Mouse (Mus musculus): ENCODE results near the gene Pias4. TPM values are rescaled to one million over a fixed set of nuclear protein-coding genes. Genes with fewer than 3 reads are reported as not detected.
"Not testable (repeated sequence)": the region's sequence is repeated elsewhere in the genome, so short reads cannot be mapped to it uniquely, and the experiment has no call there.

Pias4 gene
- total and polyA plus RNA-seq, 2 experiments: 8.9 to 17.8 TPM

GRCm38 (mm10) chr10:81189821-81190220 is 22.1 kb upstream of the Pias4 start:
- Histone ChIP-seq H3K27me3 (ENCODE audit: control insufficient read depth, insufficient read depth, low read length) (no peaks in the 10 kb centered on the region), H3K4me1 (ENCODE audit: control insufficient read depth, insufficient read depth, low read length) (peaks cover 6% of the 10 kb centered on the region), H3K4me3 (ENCODE audit: insufficient read depth, low read depth, low read length) (no peak overlapping the region), H3K9ac (ENCODE audit: low read depth, low read length) (no peak overlapping the region), H3K79me2 (ENCODE audit: control insufficient read depth, insufficient read depth, low read length) (no peaks in the 10 kb centered on the region; the same call in 1 of the 2 replicates), H3K36me3 (ENCODE audit: control insufficient read depth, insufficient read depth, low read length) (no peaks in the 10 kb centered on the region), H3K27ac (replicated peaks; ENCODE audit: insufficient read depth, low read depth, low read length) (no peak overlapping the region)
- no peak for TF ChIP-seq POLR2A (IDR thresholded peaks at IDR 0.05; ENCODE audit: extremely low read depth, insufficient read depth, low read length)
- no peak for DNase-seq (ENCODE audit: extremely low read depth, low read depth, low spot score)
- WGBS: 93% methylated on average over 26 of the region's 26 CpGs

DNA sequence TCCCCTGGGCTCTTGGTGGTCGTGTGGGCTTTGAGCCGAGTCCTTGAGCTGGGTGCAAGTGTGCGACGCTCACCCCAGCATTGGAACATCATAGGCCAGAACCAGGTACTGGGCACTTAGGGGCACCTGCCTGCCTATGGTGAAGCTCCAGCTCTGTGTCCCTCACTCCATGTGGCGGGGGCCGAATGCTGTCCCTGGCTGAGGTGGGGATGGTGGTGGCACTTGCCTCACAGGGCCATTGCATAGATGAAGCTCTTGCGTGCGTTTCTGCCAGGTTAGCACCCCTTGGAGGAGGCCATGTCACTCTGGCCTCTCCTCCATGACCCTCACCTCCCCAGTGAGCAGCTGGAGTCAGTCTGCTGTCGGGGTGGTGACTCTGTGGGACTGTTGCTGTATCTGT is 19.4 kb upstream of the Pias4 start:
- H3K36me3 ChIP-seq (ENCODE audit: control insufficient read depth, insufficient read depth, low read length): peaks cover 2% of the 10 kb centered on the region; the same call in 1 of the 2 replicates
- no peak overlapping the region for H3K9ac ChIP-seq (ENCODE audit: low read depth, low read length)
- WGBS: 97% methylated on average over 9 of the region's 9 CpGs
- TF ChIP-seq POLR2A (IDR thresholded peaks at IDR 0.05; ENCODE audit: extremely low read depth, insufficient read depth, low read length): no peak
- TF ChIP-seq CTCF (IDR thresholded peaks at IDR 0.05; ENCODE audit: low read depth, low read length): no peak
- DNase-seq (ENCODE audit: extremely low read depth, low read depth, low spot score): no peak
- no peak overlapping the region for H3K27ac ChIP-seq (replicated peaks; ENCODE audit: insufficient read depth, low read depth, low read length)
- H3K4me1 ChIP-seq (ENCODE audit: control insufficient read depth, insufficient read depth, low read length): peaks cover 11% of the 10 kb centered on the region
- no peak overlapping the region for H3K4me3 ChIP-seq (ENCODE audit: insufficient read depth, low read depth, low read length)
- H3K27me3 ChIP-seq (ENCODE audit: control insufficient read depth, insufficient read depth, low read length): no peaks in the 10 kb centered on the region
- H3K79me2 ChIP-seq (ENCODE audit: control insufficient read depth, insufficient read depth, low read length): peaks cover 9% of the 10 kb centered on the region; the same call in 1 of the 2 replicates

- no peak overlapping the region for H3K4me3 ChIP-seq (ENCODE audit: insufficient read depth, low read depth, low read length)
- no peak overlapping the region for H3K9ac ChIP-seq (ENCODE audit: low read depth, low read length)
- WGBS: 66% methylated on average over 4 of the region's 4 CpGs
- H3K4me1 ChIP-seq (ENCODE audit: control insufficient read depth, insufficient read depth, low read length): peaks cover 6% of the 10 kb centered on the region
- H3K27ac ChIP-seq (replicated peaks; ENCODE audit: insufficient read depth, low read depth, low read length): no peak overlapping the region
- H3K27me3 ChIP-seq (ENCODE audit: control insufficient read depth, insufficient read depth, low read length): no peaks in the 10 kb centered on the region
- H3K36me3 ChIP-seq (ENCODE audit: control insufficient read depth, insufficient read depth, low read length): peaks cover 22% of the 10 kb centered on the region
- TF ChIP-seq CTCF (IDR thresholded peaks at IDR 0.05; ENCODE audit: low read depth, low read length) (no peak), POLR2A (IDR thresholded peaks at IDR 0.05; ENCODE audit: extremely low read depth, insufficient read depth, low read length) (no peak)
- peaks cover 9% of the 10 kb centered on the region; the same call in 1 of the 2 replicates for H3K79me2 ChIP-seq (ENCODE audit: control insufficient read depth, insufficient read depth, low read length)
- no peak for DNase-seq (ENCODE audit: extremely low read depth, low read depth, low spot score)
These were observed 17.0 kb upstream of the Pias4 start for GRCm38 (mm10) chr10:81184765-81185164.

DNA sequence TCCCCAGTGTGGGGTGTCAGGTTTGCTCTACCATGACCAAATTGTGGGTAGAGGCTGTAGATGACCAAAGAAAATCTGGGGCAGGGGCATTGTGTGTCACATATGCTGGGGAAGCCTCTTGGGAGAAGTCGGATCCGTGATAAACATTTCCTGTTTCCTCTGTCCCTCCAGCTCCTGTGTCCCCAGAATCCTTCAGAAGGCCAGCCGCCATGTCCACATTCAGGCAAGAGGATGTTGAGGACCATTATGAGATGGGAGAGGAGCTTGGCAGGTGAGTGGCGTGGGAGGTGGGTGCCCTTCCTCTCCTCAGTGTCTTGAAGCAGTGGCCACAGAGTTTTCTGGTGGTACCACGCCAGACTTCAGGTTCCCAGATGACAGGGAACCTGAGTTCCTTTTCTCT is 16.1 kb upstream of the Pias4 start, which contains the start of gene 4930442H23Rik:
Gene 4930442H23Rik (minus strand): TSS at position 45 of the 400 bp plus-strand sequence.
- H3K79me2 ChIP-seq (ENCODE audit: control insufficient read depth, insufficient read depth, low read length): peaks cover 9% of the 10 kb centered on the region; the same call in 1 of the 2 replicates
- DNase-seq (ENCODE audit: extremely low read depth, low read depth, low spot score): no peak
- H3K27me3 ChIP-seq (ENCODE audit: control insufficient read depth, insufficient read depth, low read length): no peaks in the 10 kb centered on the region
- H3K9ac ChIP-seq (ENCODE audit: low read depth, low read length): peak within 1 kb of the TSS; percentile 76
- H3K36me3 ChIP-seq (ENCODE audit: control insufficient read depth, insufficient read depth, low read length): peaks cover 32% of the 10 kb centered on the region
- peak within 1 kb of the TSS; percentile 64 for H3K27ac ChIP-seq (replicated peaks; ENCODE audit: insufficient read depth, low read depth, low read length)
- TF ChIP-seq CTCF (IDR thresholded peaks at IDR 0.05; ENCODE audit: low read depth, low read length) (no peak), POLR2A (IDR thresholded peaks at IDR 0.05; ENCODE audit: extremely low read depth, insufficient read depth, low read length) (no peak)
- H3K4me1 ChIP-seq (ENCODE audit: control insufficient read depth, insufficient read depth, low read length): peaks cover 9% of the 10 kb centered on the region
- H3K4me3 ChIP-seq (ENCODE audit: insufficient read depth, low read depth, low read length): peak within 1 kb of the TSS; percentile 66
- WGBS: 82% methylated on average over 5 of the region's 5 CpGs

- peaks cover 19% of the 10 kb centered on the region for H3K4me1 ChIP-seq (ENCODE audit: control insufficient read depth, insufficient read depth, low read length)
These were observed 14.9 kb upstream of the Pias4 start, which contains the start of gene Dapk3 for GRCm38 (mm10) chr10:81182336-81183333. TSS of gene Dapk3 (plus strand) at chr10:81183005.

DNA sequence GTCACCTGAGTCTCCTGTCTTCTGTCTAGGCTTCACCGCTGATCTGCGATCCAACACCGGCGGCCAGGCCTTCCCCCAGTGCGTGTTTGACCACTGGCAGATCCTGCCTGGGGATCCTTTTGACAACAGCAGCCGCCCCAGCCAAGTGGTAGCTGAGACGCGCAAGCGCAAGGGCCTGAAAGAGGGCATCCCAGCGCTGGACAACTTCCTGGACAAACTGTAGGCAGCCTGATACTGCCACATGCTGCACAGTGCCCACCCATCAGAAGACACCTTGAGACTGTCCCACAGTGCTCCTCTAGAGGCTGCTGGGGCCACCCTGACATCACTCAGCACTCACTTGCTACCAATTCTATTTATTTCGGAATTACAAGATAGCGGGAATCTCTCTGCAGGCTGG is 14.1 kb upstream of the Pias4 start:
- not testable (repeated sequence) for H3K27me3 ChIP-seq (ENCODE audit: control insufficient read depth, insufficient read depth, low read length); DNase-seq (ENCODE audit: extremely low read depth, low read depth, low spot score); H3K4me3 ChIP-seq (ENCODE audit: insufficient read depth, low read depth, low read length); H3K27ac ChIP-seq (replicated peaks; ENCODE audit: insufficient read depth, low read depth, low read length); H3K9ac ChIP-seq (ENCODE audit: low read depth, low read length)
- Histone ChIP-seq H3K79me2 (ENCODE audit: control insufficient read depth, insufficient read depth, low read length) (peaks cover 25% of the 10 kb centered on the region), H3K4me1 (ENCODE audit: control insufficient read depth, insufficient read depth, low read length) (peaks cover 20% of the 10 kb centered on the region), H3K36me3 (ENCODE audit: control insufficient read depth, insufficient read depth, low read length) (peaks cover 44% of the 10 kb centered on the region)
- WGBS: 84% methylated on average over 12 of the region's 12 CpGs

More at GRCm38 (mm10) chr10:81182336-81183333, 14.9 kb upstream of the Pias4 start, which contains the start of gene Dapk3:
- Histone ChIP-seq H3K79me2 (ENCODE audit: control insufficient read depth, insufficient read depth, low read length) (peaks cover 18% of the 10 kb centered on the region), H3K4me3 (ENCODE audit: insufficient read depth, low read depth, low read length) (peak within 1 kb of the TSS; percentile 66), H3K9ac (ENCODE audit: low read depth, low read length) (peak within 1 kb of the TSS; percentile 76), H3K27me3 (ENCODE audit: control insufficient read depth, insufficient read depth, low read length) (no peaks in the 10 kb centered on the region), H3K36me3 (ENCODE audit: control insufficient read depth, insufficient read depth, low read length) (peaks cover 43% of the 10 kb centered on the region), H3K27ac (replicated peaks; ENCODE audit: insufficient read depth, low read depth, low read length) (peak within 1 kb of the TSS; percentile 64)
- TF ChIP-seq POLR2A (IDR thresholded peaks at IDR 0.05; ENCODE audit: extremely low read depth, insufficient read depth, low read length) (peak; percentile 29), CTCF (IDR thresholded peaks at IDR 0.05; ENCODE audit: low read depth, low read length) (no peak)
- DNase-seq (ENCODE audit: extremely low read depth, low read depth, low spot score): peak; percentile 99
- WGBS: 8% methylated on average over 53 of the region's 53 CpGs
